Mouse (Mus musculus): Measurements from ENCODE around the gene Peg3. TPM values are rescaled to one million over a fixed set of nuclear protein-coding genes. Genes with fewer than 3 reads are reported as not detected.

The Peg3 gene
- polyA plus RNA-seq, 1 experiment from 2014 or later = 58.7 TPM

GRCm38 (mm10) chr7:6707416-6708015 lies 22.7 kb downstream of the Peg3 start:
- Histone ChIP-seq H3K9me3 (no peaks in the 10 kb centered on the region), H3K4me1 (no peaks in the 10 kb centered on the region), H3K27ac (replicated peaks) (no peak overlapping the region), H3K9ac (replicated peaks) (no peak overlapping the region), H3K4me2 (replicated peaks) (no peak overlapping the region), H3K27me3 (no peaks in the 10 kb centered on the region), H3K4me3 (no peak overlapping the region), H3K36me3 (peaks cover 48% of the 10 kb centered on the region)
- 95% methylated on average over 23 of the region's 23 CpGs for WGBS
- ATAC-seq (replicated peaks) = no peak

GRCm38 (mm10) chr7:6699230-6699629 lies 31.0 kb downstream of the Peg3 start:
- H3K9ac ChIP-seq (replicated peaks) = no peak overlapping the region

GRCm38 (mm10) chr7:6696241-6697045 lies 33.8 kb downstream of the Peg3 start, which contains the start of gene Zim1:
TSS of gene Zim1 (minus strand) at chr7:6696450.
- Histone ChIP-seq H3K4me3 (peak within 1 kb of the TSS; percentile 52), H3K4me2 (replicated peaks) (peak within 1 kb of the TSS; percentile 89), H3K9ac (replicated peaks) (peak within 1 kb of the TSS; percentile 43; the same call in 1 of the 2 replicates), H3K27me3 (no peaks in the 10 kb centered on the region), H3K27ac (replicated peaks) (no peak within 1 kb of the TSS), H3K36me3 (no peaks in the 10 kb centered on the region), H3K9me3 (no peaks in the 10 kb centered on the region), H3K4me1 (peaks cover 5% of the 10 kb centered on the region)
- peak; percentile 100 for ATAC-seq (replicated peaks)
- 10% methylated on average over 32 of the region's 32 CpGs for WGBS

More at GRCm38 (mm10) chr7:6699230-6699629, 31.0 kb downstream of the Peg3 start:
- Histone ChIP-seq H3K4me3 (no peak overlapping the region), H3K27me3 (no peaks in the 10 kb centered on the region), H3K4me2 (replicated peaks) (no peak overlapping the region), H3K36me3 (no peaks in the 10 kb centered on the region), H3K9me3 (no peaks in the 10 kb centered on the region), H3K4me1 (peaks cover 5% of the 10 kb centered on the region), H3K27ac (replicated peaks) (no peak overlapping the region)
- 81% methylated on average over 3 of the region's 3 CpGs for WGBS
- ATAC-seq (replicated peaks) = no peak

- Histone ChIP-seq H3K9ac (replicated peaks) (no peak overlapping the region), H3K9me3 (no peaks in the 10 kb centered on the region), H3K4me1 (no peaks in the 10 kb centered on the region), H3K27ac (replicated peaks) (no peak overlapping the region), H3K4me3 (no peak overlapping the region), H3K4me2 (replicated peaks) (no peak overlapping the region), H3K27me3 (no peaks in the 10 kb centered on the region), H3K36me3 (no peaks in the 10 kb centered on the region)
- 93% methylated on average over 6 of the region's 6 CpGs for WGBS
- ATAC-seq (replicated peaks) = no peak
Observed at GRCm38 (mm10) chr7:6685511-6685910, 44.7 kb downstream of the Peg3 start.

- no peak overlapping the region for H3K27ac ChIP-seq (replicated peaks)
- H3K27me3 ChIP-seq = no peaks in the 10 kb centered on the region
- H3K4me2 ChIP-seq (replicated peaks) = no peak overlapping the region
- no peaks in the 10 kb centered on the region for H3K9me3 ChIP-seq
- ATAC-seq (replicated peaks) = no peak
- WGBS = 80% methylated on average over 3 of the region's 3 CpGs
- H3K4me3 ChIP-seq = no peak overlapping the region
- H3K9ac ChIP-seq (replicated peaks) = no peak overlapping the region
- H3K36me3 ChIP-seq = no peaks in the 10 kb centered on the region
- H3K4me1 ChIP-seq = no peaks in the 10 kb centered on the region
Observed at GRCm38 (mm10) chr7:6666726-6667125, 63.5 kb downstream of the Peg3 start.

GRCm38 (mm10) chr7:6663430-6663829 lies 66.8 kb downstream of the Peg3 start:
- Histone ChIP-seq H3K27ac (replicated peaks) (no peak overlapping the region), H3K4me2 (replicated peaks) (no peak overlapping the region), H3K9ac (replicated peaks) (no peak overlapping the region), H3K36me3 (no peaks in the 10 kb centered on the region), H3K27me3 (no peaks in the 10 kb centered on the region), H3K9me3 (no peaks in the 10 kb centered on the region), H3K4me3 (no peak overlapping the region), H3K4me1 (no peaks in the 10 kb centered on the region)
- ATAC-seq (replicated peaks) = no peak
- WGBS = 86% methylated on average over 7 of the region's 7 CpGs

DNA sequence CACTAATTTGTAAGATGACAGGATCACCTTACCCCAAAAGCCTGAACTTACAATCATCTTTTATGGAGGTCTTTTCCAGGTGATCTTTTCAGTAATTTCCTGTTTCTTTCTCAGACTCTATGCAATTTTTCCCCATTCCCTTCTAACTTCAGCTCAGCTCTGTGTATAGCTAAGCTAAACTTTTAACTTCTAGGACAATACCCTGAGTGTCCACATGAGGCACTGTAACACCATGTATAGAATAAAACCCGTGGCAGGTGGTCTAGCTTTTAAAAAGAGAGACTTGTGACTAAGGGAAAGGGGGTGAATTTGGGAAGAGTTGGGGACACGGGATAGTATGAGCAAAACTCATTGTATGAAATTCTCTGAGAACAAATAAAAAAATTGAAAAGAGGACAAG lies 70.6 kb downstream of the Peg3 start:
- Histone ChIP-seq H3K9me3 (no peaks in the 10 kb centered on the region), H3K27ac (replicated peaks) (no peak overlapping the region), H3K9ac (replicated peaks) (no peak overlapping the region), H3K27me3 (no peaks in the 10 kb centered on the region), H3K36me3 (no peaks in the 10 kb centered on the region), H3K4me1 (no peaks in the 10 kb centered on the region), H3K4me2 (replicated peaks) (no peak overlapping the region), H3K4me3 (no peak overlapping the region)
- ATAC-seq (replicated peaks) = peak; percentile 63
- 8% methylated on average over 2 of the region's 2 CpGs for WGBS

GRCm38 (mm10) chr7:6658606-6659005 lies 71.6 kb downstream of the Peg3 start:
- Histone ChIP-seq H3K27me3 (no peaks in the 10 kb centered on the region), H3K4me3 (no peak overlapping the region), H3K9ac (replicated peaks) (no peak overlapping the region), H3K4me2 (replicated peaks) (no peak overlapping the region), H3K9me3 (no peaks in the 10 kb centered on the region), H3K27ac (replicated peaks) (no peak overlapping the region), H3K36me3 (no peaks in the 10 kb centered on the region), H3K4me1 (no peaks in the 10 kb centered on the region)
- no peak for ATAC-seq (replicated peaks)
- 90% methylated on average over 7 of the region's 7 CpGs for WGBS

Other genes with a start within 250 kb of the Peg3 start
- not detected in 2 replicates for gene Olfr5, start 243.5 kb downstream of the Peg3 start, polyA plus RNA-seq (2015; fragmentation: Nextera tagmentation; extraction: Ambion mirVana)
- gene Olfr1347, start 230.7 kb downstream of the Peg3 start, polyA plus RNA-seq (2015; fragmentation: Nextera tagmentation; extraction: Ambion mirVana) = not detected in 2 replicates
- not detected in 2 replicates for gene Olfr1348, start 221.7 kb downstream of the Peg3 start, polyA plus RNA-seq (2015; fragmentation: Nextera tagmentation; extraction: Ambion mirVana)
- not detected in 2 replicates for gene Olfr1349, start 207.5 kb downstream of the Peg3 start, polyA plus RNA-seq (2015; fragmentation: Nextera tagmentation; extraction: Ambion mirVana)
- gene Olfr1350, start 165.6 kb downstream of the Peg3 start, polyA plus RNA-seq (2015; fragmentation: Nextera tagmentation; extraction: Ambion mirVana) = not detected in 2 replicates
- 3.2 and 3.7 TPM in 2 replicates for gene Zim1, start 34.0 kb downstream of the Peg3 start, polyA plus RNA-seq (2015; fragmentation: Nextera tagmentation; extraction: Ambion mirVana)
- 22.4 and 26.1 TPM in 2 replicates for gene Usp29, start 147 bp upstream of the Peg3 start, polyA plus RNA-seq (2015; fragmentation: Nextera tagmentation; extraction: Ambion mirVana)

Data from forebrain, embryonic 15.5 days (tissue).